Mouse (Mus musculus): ENCODE results near the gene Atxn7l1. TPM values are rescaled to one million over a fixed set of nuclear protein-coding genes. Genes with fewer than 3 reads are reported as not detected.

Gene Atxn7l1
- total RNA-seq, 2 experiments from 2014 or later = 13.9 to 15.4 TPM

DNA sequence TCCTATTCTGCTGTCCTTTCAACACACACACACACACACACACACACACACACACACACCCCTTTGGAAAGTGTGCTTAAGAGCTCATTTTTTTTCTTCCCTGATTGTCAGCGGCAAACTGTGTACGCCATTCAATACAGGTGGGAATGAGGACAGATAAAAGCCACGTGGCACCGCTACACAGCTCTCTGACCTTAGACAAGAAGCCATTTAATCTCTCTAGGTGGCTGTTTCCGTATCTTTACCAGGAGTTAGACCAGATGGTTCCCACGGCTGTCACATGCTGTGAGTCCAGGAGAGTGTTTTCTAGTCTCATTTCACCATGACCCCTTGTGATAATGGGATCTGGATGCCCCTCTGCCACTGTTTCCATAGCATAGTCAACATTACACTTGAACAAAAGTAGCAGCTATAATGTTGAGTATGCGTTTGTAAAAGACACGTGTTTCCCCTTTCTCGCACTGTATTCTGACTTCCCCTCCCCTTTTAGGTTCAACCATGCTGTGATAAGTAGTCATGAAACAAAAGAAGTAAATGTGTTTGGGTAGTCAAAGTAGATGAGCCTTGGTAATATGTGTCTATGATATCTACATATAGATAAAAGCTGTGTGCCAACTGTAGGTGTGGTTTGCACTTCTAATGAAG is 70.8 kb downstream of the Atxn7l1 start:
- intact Hi-C loops (cut with DNase I; ENCODE audit: low total_unique reads) = no loop called here
- DNase-seq = no peak

DNA sequence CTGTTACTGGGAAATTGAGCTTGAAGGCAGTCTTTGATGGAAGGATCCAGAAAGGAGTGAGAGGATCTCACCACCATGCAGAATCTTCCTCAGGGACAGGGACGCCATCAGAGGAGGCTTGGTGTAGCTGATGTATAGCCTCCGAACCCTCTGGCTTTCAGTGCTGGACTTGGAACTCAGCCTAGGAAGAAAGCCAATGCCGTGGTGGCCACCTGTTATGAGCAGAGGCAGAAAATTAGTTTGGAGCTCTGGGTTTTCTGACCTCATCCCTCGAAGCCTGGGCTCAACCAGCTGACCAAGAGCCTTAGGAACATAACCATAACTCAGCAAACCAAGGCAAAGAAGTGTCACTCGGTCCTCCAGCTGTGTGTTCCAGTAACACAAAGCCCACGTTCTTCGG is 71.9 kb downstream of the Atxn7l1 start:
- no peak for DNase-seq
- intact Hi-C loops (cut with DNase I; ENCODE audit: low total_unique reads) = no loop called here

DNA sequence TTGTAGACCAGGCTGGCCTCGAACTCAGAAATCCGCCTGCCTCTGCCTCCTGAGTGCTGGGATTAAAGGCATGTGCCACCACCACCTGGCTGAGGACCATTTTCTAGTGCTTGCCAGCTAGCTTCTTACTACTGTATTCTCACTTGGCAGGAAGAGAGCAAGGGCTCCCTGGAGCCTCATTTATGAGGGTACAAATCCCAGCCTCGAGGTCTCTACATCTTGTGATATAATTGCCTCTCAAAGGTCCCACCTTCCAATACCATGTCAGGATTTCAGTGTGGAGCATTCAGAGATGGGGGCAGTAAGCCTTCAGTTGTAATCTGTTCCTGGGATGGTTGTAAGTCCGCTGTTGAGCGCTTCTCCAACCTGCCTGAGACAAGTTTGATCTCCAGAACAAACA is 72.6 kb downstream of the Atxn7l1 start:
- intact Hi-C loops (cut with DNase I; ENCODE audit: low total_unique reads) = no loop called here
- DNase-seq = no peak

DNA sequence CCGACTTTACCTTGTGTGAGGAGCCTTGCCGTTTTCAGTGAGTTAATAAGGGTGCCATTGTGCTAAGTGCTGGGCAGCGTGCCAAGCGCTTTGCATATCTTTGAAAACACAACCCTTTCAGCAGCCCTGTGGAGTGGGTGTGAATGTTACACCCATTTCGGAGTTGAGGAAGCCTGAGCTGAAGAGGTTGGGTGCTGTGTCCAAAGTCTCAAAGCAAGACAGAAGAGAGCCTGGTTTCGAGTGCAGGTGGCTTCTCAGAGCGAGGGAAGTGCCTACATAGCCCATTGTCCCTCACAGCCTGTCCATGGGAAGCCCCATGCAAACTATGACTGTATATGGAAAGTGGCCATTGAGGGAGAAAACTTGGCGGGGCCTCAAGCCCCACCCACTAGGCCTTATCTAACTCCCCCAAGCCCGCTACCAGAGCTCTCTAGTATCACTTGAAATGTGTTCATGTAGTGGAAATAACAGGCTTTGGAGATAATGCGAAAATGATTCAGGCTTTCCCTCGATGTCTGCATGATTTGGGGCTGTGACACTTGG is 73.1 kb downstream of the Atxn7l1 start:
- DNase-seq = no peak
- intact Hi-C loops (cut with DNase I; ENCODE audit: low total_unique reads) = no loop called here

DNA sequence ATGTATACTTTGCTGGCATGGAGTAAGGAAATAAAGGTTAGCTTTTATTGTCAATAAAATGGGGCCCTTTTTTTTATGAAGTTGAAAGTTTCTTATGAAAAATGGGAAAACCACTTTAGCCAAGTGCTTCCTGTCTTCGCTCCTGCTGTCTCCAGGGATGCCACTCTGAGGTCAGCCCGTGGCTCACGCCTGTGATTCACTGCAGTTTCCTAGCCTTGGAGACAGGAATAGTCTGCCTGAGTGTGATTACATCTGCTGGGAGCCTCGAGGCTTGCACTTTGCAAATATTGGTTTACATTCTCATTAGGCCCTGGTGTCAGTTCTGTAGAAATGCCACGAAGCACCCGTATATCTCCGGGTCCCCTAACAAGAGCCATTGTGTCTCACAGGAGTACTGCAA is 74.7 kb downstream of the Atxn7l1 start:
- no peak for DNase-seq
- intact Hi-C loops (cut with DNase I; ENCODE audit: low total_unique reads) = no loop called here

DNA sequence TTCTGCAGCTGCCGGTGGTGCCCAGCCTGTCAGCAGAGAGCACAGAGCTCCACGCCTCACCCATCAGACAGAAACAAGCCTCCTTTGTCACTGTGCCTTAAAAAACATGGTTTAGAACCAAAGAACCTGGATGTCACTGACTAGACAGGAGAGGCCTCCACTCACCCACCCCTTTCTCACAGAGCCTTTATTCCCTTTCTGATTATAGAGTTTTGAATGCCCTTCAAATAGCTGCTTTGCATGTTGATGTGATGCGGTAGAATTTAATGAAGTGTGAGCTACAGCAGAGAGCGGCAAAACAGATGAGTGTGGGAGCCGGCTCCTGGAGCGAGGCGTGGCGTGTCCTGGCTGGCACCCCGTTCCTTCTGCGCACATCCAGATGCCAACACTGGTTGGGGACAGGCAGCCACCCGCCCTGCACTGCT is 77.6 kb downstream of the Atxn7l1 start:
- no peak for DNase-seq
- intact Hi-C loops (cut with DNase I; ENCODE audit: low total_unique reads) = no loop called here

DNA sequence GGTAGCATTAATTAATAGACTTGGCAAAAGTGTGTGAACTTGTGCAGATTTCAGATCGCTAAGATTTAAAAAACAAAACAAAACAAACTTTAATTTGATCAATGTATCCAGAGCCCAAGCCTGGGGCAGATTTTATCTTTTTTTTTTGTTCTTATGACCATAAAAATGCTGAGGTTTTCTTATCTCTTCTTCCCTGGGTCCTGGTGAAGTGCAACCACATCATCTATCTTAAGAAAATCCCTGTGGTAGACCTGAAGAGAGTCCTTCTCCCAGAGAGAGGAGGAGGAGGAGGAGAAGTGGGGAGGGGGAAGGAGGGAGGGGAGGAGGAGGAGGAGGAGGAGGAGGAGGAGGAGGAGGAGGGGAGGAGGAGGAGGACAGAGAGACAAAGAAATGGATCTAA is 78.5 kb downstream of the Atxn7l1 start:
- intact Hi-C loops (cut with DNase I; ENCODE audit: low total_unique reads) = no loop called here
- DNase-seq = no peak

DNA sequence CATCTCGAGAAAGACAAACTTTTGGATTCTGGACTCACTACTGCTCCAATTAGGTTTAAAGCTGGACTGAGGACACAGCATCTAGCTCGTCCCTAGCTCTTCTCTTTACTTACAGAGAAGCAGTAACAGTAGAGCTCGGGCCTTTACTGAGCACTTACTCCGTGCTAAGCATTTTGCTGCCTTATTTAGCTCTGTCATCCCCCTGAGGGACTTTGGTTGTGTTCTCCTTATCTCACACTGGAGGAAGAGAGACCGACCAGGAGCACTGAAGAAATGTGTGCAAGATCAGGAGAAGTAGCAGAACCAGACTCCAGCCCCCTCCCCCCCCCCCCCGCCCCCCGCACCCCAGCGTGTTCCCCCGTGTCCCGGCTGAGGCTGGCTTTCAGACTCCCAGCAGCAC is 79.1 kb downstream of the Atxn7l1 start:
- DNase-seq = no peak
- intact Hi-C loops (cut with DNase I; ENCODE audit: low total_unique reads) = no loop called here

DNA sequence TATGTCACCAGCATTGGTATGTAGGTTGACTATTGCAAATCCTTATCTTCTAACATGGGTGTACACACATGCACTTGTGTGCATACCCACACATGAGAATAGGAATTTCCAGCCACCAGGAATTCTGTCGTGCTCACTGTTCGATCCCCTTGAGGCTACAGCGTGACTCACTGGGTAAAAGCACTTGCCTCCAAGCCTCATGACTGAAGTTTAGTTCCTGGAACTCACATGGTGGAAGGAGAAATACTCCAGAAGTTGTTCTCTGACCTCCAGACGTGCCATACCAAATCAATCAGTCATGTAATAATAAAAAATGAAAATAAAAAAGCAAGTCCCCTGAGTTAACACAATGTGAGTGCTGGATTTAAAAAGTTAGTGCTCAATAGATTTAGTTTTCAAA is 87.8 kb downstream of the Atxn7l1 start:
- DNase-seq = no peak
- intact Hi-C loops (cut with DNase I; ENCODE audit: low total_unique reads) = no loop called here

DNA sequence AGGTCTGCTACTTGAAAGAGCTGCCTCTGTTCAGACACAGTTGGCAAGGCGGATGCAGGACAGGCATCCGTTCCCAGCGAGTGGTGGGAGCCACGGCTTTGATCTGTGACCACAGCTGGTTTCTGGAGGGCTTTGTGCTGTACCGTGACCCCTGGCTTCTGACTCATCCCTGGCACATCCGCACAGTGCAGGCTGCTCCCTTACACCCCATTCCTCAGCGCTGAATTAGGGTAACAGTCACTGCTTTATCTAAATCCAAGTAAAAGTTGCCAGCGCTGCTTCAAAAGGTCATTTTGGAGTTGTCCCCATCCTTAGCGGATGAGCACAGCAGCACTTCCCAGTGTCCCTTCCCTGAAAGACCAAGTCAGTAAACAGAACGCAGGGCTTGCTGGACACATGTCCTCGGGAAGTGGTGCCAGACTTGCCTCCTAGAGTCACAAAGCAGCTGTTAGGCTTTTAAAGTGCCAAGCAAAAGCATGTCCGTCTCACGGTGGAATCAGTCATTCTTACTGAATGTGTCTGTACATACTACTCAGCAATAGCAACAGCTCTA is 88.4 kb downstream of the Atxn7l1 start:
- peak; percentile 65 for DNase-seq
- intact Hi-C loops (cut with DNase I; ENCODE audit: low total_unique reads) = no loop called here

DNA sequence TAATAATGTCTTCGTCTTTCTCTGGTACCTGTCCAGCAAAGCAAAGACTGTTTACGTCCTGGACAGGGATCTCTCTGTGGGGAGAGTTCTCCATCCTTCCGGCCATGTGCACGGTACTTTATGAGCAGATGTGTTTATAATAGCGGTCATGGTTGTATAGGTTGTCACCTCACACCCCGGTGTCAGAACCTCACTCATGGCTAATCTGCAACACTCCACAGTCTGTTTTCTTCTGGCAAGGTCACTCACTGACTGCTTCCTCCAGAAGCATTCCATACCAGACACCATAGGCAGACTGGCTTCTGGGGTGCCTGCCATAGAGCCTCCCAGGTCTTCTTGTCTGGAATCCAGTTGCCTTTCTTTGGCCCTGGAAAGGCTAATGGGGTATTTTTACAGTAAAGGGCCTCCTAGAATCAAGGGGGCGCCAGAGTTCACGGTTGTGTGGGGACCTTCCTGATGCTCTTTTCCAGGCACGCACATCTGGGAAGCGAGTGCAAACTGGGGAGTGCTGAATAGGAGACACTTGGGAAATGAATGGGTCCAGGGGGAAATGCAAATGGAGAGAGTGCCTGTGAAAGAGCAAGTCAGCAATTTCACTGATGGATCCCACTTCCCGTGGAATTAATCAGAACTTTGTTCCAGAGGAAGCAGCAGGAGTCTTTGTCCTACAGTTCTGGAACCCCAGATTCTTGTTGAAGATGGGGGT is 89.0 kb downstream of the Atxn7l1 start:
- DNase-seq = peak; percentile 33
- intact Hi-C loops (cut with DNase I; ENCODE audit: low total_unique reads) = no loop called here

DNA sequence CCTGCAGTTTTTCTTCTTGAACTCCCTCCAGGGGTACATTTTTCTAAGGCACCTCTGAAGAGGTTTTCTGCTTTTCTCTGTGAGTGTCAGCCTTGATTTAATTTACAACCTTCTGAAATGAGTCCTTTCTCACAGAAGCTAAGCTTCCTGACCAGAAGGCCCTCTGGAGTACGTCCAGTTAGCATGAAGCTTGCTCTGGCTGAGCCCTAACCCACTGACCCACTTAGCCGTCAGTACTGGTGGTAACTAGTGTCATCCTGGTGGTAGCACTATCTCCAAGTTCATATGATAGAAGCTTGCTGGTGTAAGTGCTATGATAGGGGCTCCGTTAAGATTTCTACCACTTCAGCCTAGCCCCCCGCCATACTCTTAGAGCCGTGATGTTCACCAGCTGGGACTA is 89.6 kb downstream of the Atxn7l1 start:
- intact Hi-C loops (cut with DNase I; ENCODE audit: low total_unique reads) = no loop called here
- no peak for DNase-seq

DNA sequence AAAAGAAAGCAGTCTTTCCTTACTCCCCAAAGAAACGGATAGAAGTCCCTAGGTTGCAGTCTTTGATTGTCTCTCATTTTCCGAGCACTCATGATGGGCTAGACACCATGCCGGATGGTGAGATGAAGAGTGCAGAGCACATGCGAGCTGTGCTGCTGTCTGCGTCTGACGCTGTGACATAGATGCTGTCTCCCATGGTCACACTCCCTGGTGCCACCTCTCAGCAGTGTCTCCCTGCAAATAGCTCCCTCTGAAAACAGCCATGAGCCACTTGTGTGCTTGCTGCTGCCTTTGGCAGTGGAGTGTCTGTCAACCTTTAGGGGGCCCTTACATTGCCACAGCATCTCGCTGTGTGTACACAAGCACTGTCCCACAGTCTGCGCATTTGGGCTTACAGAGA is 95.2 kb downstream of the Atxn7l1 start:
- no peak for DNase-seq
- intact Hi-C loops (cut with DNase I; ENCODE audit: low total_unique reads) = no loop called here

DNA sequence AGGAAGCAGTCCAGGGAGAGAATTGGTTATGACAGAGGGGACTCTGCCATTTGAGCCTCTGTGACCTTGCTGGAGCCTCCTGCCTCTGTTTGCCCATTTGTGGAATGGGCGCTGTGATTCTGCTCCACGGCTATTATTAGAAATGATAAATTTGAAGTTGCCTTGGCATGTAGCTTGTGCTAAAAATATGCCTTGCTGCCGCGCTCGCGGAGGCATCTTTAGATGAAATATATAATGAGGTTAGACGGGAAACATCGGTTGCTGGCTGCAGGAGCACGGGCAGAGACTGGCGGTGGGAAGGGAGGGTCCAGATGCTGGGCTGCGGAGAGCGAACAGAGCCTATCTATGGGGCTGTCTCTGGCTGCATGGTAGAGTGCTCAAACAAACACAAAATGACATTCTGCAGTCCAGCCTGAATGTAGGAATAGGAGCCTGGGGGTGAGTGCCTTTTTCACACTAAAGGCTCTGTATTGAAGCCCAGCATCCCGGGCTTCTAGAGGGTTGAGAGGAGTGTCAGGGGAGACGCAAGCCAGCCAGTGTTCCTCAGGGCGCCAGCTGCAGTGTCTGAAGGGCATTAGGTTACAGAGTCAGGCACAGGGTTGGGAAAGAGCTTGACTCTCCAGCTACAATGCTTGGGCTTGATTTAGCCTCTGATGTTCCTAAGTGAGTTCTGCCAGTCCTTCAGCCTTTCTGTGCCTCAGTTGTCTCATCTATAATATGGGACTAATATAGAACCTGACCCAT is 96.8 kb downstream of the Atxn7l1 start:
- DNase-seq = no peak
- intact Hi-C loops (cut with DNase I; ENCODE audit: low total_unique reads) = no loop called here

DNA sequence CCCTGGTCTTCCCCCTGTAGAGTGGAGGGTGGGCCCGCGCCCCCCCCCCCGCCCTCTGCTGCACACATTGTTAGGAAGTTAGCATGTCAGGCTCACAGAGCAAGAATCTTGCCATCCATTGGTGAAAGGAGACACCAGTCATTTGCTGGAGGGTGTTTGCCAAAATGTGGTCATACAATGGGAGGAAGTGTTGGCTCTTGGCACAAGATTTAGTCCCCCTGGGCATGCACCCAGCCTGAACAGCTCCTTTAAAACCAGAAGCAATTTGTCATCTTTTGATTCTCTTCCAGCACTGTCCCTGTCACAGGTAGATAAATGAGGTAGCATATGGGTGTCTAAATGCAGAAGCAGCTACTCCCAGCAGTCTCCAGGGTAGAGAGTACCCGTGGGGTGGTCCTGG is 98.0 kb downstream of the Atxn7l1 start:
- no peak for DNase-seq
- intact Hi-C loops (cut with DNase I; ENCODE audit: low total_unique reads) = no loop called here

DNA sequence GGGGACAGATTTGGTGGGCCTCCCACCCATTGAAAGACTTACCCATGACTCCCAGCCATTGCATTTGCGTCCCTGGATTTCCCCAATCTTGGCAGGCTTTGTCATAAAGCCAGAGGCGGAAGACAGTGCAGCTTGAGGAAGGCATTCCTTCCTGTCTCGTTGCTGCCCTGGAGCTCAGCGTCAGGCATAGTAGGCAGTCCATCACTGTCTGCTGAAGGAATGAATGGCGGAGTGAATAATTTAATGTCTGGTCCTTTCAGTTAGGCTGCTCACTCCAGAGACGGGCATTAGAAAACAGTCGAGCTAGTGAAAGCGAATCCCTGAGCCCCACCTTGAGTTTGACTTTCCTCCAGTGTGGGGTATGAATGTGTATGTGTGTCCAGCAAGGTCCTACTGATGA is 99.4 kb downstream of the Atxn7l1 start:
- DNase-seq = no peak
- intact Hi-C loops (cut with DNase I; ENCODE audit: low total_unique reads) = no loop called here

DNA sequence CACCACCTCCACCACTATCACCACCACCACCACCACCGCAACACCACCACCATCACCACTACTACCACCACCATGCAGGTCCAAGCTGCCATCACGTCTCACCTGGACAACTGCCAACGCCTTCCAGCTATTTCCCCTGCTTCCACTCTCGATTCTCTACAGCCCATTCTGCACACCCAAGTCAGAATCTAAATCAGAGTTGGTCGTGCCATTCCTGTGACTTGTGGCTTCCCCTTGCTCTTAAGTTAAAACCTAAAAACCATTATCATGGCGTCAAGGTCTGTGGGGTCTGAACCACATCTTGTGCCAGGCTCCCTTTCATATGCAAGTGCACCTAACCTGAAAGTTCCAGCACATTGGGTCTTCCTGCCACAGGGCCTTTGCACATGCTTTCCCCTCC is 102.7 kb downstream of the Atxn7l1 start:
- no peak for DNase-seq
- intact Hi-C loops (cut with DNase I; ENCODE audit: low total_unique reads) = loop anchor here (10.0 kb wide), 1 partner anchor 105 kb away; the partner anchor contains the start of gene Atxn7l1

DNA sequence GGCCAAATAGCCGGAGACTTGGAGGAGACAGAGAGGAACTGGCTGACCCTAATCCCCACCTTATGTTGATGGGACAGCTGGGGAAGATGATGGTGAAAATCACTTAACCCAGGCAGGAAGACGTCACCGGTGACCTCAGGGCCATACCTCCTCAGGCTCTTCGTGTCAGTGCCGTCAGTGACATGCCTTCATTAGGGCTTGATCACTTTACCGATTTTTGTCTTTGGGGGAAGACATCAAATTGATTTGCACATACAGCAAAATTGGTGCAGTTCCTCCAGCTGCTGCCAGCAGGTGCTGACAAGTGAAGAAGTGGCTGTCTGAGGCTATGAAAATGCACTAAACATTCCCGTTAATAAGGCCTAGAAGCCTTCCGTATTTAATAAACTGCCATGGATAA is 103.9 kb downstream of the Atxn7l1 start:
- intact Hi-C loops (cut with DNase I; ENCODE audit: low total_unique reads) = loop anchor here (10.0 kb wide), 1 partner anchor 107 kb away; the partner anchor contains the start of gene Atxn7l1
- no peak for DNase-seq

DNA sequence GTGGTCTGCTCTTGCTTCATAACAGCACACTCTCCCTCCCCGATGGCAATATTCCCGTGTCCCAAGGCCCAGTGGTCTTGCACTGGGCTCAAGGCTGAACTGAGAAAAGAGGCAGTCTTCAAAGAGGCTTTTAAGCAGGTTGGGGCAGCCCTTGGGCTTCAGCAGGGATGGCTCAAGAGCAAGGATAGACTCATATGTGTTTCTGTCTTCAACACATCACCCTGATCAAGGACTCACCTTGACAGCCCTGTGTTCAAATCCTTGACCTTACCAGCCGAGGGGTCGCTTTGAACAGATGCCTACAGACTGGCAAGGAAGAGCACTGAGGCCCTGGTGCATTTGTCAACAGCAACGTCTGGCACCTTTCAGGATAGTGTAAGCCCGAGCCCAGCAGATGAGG is 105.1 kb downstream of the Atxn7l1 start:
- no peak for DNase-seq
- intact Hi-C loops (cut with DNase I; ENCODE audit: low total_unique reads) = loop anchor here (10.0 kb wide), 1 partner anchor 108 kb away; the partner anchor contains the start of gene Atxn7l1

DNA sequence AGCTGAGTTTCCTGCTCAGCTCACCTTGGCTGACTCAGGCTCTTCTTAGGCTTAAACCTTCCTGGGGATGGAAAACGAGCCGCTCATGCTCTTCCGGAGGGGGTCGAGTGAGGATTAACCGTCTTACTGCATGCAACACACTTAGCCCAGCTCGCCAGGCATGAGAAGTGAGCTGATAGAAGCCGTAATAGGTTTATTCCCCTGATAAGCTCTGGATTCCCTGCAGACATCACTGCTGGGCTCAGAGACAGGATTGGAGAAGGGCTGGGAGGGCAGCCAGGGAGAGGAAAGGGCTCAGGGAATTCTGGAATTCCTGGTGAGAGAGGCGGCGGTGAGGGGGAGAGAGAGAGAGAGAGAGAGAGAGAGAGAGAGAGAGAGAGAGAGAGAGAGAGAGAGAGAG is 105.7 kb downstream of the Atxn7l1 start:
- intact Hi-C loops (cut with DNase I; ENCODE audit: low total_unique reads) = loop anchor here (10.0 kb wide), 1 partner anchor 108 kb away; the partner anchor contains the start of gene Atxn7l1
- no peak for DNase-seq

Measured in gastrocnemius, postnatal 14 days (tissue).